Mouse (Mus musculus): Measurements from ENCODE around the gene Rnf207. TPM values are rescaled to one million over a fixed set of nuclear protein-coding genes. Genes with fewer than 3 reads are reported as not detected.

Gene Rnf207
- polyA plus RNA-seq, 1 experiment from 2014 or later = 0.23 TPM

DNA sequence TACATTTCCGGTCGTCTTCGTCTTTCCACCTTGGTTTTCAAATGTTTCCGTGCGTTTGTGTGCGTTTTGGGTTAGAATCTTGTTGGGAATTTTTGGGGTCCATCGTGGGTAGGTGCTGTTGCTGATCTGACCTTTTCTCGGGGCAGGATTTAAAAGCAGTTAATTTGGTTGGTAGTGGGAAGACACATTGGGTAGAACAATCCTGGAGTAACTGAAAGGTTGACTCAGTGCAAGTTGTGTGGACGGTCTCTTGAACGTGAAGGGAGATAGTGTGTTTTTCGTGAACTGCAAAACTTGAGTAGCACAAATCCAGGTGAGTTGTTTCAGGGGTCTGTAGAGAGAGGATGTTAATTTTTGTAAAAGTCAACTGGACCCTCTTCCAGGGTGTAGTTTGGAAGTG, 7.8 kb upstream of the Rnf207 start:
- peak overlapping the region; percentile 59 for H3K4me2 ChIP-seq (replicated peaks)
- H3K4me1 ChIP-seq = peaks cover 13% of the 10 kb centered on the region
- H3K4me3 ChIP-seq (replicated peaks) = peak overlapping the region; percentile 100
- H3K27me3 ChIP-seq = no peaks in the 10 kb centered on the region
- WGBS = under 1% methylated on average over 11 of the region's 11 CpGs
- no peak overlapping the region for H3K27ac ChIP-seq (replicated peaks)
- peaks cover 34% of the 10 kb centered on the region for H3K36me3 ChIP-seq
- no peaks in the 10 kb centered on the region for H3K9me3 ChIP-seq (replicated peaks)
- peak overlapping the region; percentile 97 for H3K9ac ChIP-seq
- no peak for ATAC-seq (ENCODE audit: insufficient number of reproducible peaks, low FRiP score, low TSS enrichment, low read depth)

- Histone ChIP-seq H3K9me3 (replicated peaks) (no peaks in the 10 kb centered on the region), H3K27ac (replicated peaks) (peak within 1 kb of the TSS; percentile 80), H3K4me2 (replicated peaks) (peak within 1 kb of the TSS; percentile 59), H3K36me3 (peaks cover 27% of the 10 kb centered on the region), H3K27me3 (no peaks in the 10 kb centered on the region), H3K9ac (peak within 1 kb of the TSS; percentile 97), H3K4me1 (peaks cover 13% of the 10 kb centered on the region), H3K4me3 (replicated peaks) (peak within 1 kb of the TSS; percentile 100)
- ATAC-seq (ENCODE audit: insufficient number of reproducible peaks, low FRiP score, low TSS enrichment, low read depth) = peak; percentile 96
- WGBS = under 1% methylated on average over 67 of the region's 70 CpGs
Observed at GRCm38 (mm10) chr4:152325574-152326411, 7.0 kb upstream of the Rnf207 start, which contains the start of gene Rpl22. TSS of gene Rpl22 (plus strand) at chr4:152325742.

DNA sequence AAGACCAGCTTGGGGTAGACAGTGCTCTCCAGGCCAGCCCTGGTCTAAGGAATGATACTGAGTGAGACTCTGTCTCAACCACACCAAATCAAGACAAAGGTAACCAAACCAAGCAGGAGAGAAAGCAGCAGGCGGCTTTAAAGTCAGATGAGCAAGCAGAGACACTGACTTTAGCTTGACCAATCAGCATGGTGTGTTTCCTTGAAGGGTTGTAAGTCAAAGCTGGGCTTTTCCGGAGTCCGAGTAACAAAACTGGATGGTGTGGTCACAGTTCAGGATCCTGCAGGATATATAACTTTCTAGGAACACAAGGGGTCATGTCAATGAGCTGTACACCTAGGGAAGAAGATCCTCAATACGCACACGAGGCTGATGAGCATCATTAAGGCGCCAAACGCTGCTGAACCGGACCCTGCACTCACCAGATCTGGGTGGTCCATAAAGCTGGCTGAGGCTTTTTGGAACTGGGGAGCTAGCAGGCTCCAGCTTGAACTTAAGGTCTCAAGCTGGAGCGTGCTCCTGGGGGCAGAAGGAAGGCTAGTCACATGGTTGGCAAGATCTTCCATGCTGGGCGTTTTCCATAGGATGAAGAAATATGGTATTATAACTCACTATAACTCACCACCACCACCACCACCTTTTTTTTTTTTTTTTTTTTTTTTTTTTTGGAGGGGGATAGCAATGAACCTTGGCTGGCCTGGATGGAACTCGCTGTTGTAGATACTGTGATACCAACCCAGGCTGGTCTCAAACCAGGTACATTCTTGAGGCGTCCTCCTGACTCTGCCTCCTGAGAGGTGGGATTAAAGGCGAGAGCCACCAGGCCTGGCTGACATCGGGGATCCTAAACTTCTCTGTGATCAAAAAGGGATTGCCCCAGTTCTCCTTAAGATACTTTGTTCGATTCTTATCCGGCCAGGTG, 6.1 kb upstream of the Rnf207 start:
- WGBS = 55% methylated on average over 16 of the region's 16 CpGs
- H3K9me3 ChIP-seq (replicated peaks) = no peaks in the 10 kb centered on the region
- ATAC-seq (ENCODE audit: insufficient number of reproducible peaks, low FRiP score, low TSS enrichment, low read depth) = peak; percentile 6; the same call in 1 of the 2 replicates
- H3K27ac ChIP-seq (replicated peaks) = no peak overlapping the region
- peak overlapping the region; percentile 42 for H3K4me2 ChIP-seq (replicated peaks)
- no peak overlapping the region for H3K9ac ChIP-seq
- peaks cover 18% of the 10 kb centered on the region for H3K36me3 ChIP-seq
- H3K4me1 ChIP-seq = peaks cover 13% of the 10 kb centered on the region
- no peaks in the 10 kb centered on the region for H3K27me3 ChIP-seq
- peak overlapping the region; percentile 100 for H3K4me3 ChIP-seq (replicated peaks)

DNA sequence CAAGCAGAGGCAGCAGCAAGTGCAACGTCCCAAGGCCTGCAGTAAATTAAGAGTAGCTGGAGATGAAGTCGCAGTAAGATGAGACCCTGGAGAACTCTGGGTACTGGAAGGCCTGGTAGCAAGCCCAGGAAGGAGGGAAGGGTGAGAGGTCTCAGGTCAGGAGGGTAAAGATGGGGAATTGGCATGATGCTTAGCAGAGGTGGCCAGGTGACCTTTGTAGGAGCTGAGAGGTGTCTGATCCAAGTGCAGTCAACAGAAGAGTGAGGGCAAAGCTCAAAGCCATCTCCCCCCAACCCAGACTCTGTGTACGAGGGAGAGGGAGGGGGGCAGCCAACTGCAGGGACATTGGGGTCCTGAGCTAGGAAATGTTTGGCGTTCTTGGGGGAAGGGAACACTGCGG, 2.7 kb upstream of the Rnf207 start:
- Histone ChIP-seq H3K27ac (replicated peaks) (no peak overlapping the region), H3K4me3 (replicated peaks) (no peak overlapping the region), H3K9me3 (replicated peaks) (no peaks in the 10 kb centered on the region), H3K9ac (no peak overlapping the region), H3K27me3 (peaks cover 26% of the 10 kb centered on the region), H3K4me1 (peaks cover 9% of the 10 kb centered on the region), H3K4me2 (replicated peaks) (no peak overlapping the region), H3K36me3 (no peaks in the 10 kb centered on the region)
- WGBS = 43% methylated on average over 5 of the region's 5 CpGs
- no peak for ATAC-seq (ENCODE audit: insufficient number of reproducible peaks, low FRiP score, low TSS enrichment, low read depth)

- no peak for ATAC-seq (ENCODE audit: insufficient number of reproducible peaks, low FRiP score, low TSS enrichment, low read depth)
- Histone ChIP-seq H3K4me2 (replicated peaks) (no peak overlapping the region), H3K4me3 (replicated peaks) (no peak overlapping the region), H3K9me3 (replicated peaks) (no peaks in the 10 kb centered on the region), H3K4me1 (peaks cover 33% of the 10 kb centered on the region), H3K9ac (no peak overlapping the region), H3K27ac (replicated peaks) (no peak overlapping the region), H3K27me3 (peaks cover 64% of the 10 kb centered on the region), H3K36me3 (no peaks in the 10 kb centered on the region)
- WGBS = 78% methylated on average over 6 of the region's 6 CpGs
Observed at GRCm38 (mm10) chr4:152317631-152318033, 1.2 kb downstream of the Rnf207 start.

- Histone ChIP-seq H3K4me2 (replicated peaks) (peak overlapping the region; percentile 45), H3K27me3 (peaks cover 84% of the 10 kb centered on the region), H3K36me3 (no peaks in the 10 kb centered on the region), H3K4me1 (peaks cover 41% of the 10 kb centered on the region), H3K4me3 (replicated peaks) (peak overlapping the region; percentile 28), H3K9ac (no peak overlapping the region), H3K9me3 (replicated peaks) (no peaks in the 10 kb centered on the region), H3K27ac (replicated peaks) (no peak overlapping the region)
- WGBS = 2% methylated on average over 43 of the region's 43 CpGs
- no peak for ATAC-seq (ENCODE audit: insufficient number of reproducible peaks, low FRiP score, low TSS enrichment, low read depth)
Observed at GRCm38 (mm10) chr4:152315498-152316213, 3.1 kb downstream of the Rnf207 start.

DNA sequence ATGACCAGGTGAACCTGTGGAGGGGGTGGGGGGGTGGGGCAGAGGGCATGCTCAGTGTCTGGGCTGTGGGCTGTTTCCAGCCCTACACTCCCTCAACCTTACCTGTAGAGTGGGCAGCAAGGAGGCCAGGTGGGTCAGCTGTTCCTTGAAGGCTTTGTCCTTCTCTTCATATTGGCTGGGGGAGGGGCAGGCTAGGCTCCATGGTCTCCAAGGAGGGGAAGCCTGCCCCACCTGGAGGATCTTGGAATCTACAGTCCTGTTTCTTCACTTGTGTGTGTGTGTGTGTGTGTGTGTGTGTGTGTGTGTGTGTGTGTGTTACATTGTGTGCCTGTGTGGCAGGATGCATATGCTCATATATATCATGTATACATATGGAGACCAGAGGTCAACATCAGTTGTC, 4.9 kb downstream of the Rnf207 start:
- Histone ChIP-seq H3K36me3 (peaks cover 2% of the 10 kb centered on the region; the same call in 1 of the 2 replicates), H3K27me3 (peaks cover 92% of the 10 kb centered on the region), H3K9ac (no peak overlapping the region), H3K4me1 (peaks cover 41% of the 10 kb centered on the region), H3K4me2 (replicated peaks) (peak overlapping the region; percentile 62; the same call in 1 of the 2 replicates), H3K4me3 (replicated peaks) (no peak overlapping the region; the same call in 1 of the 2 replicates), H3K27ac (replicated peaks) (no peak overlapping the region), H3K9me3 (replicated peaks) (no peaks in the 10 kb centered on the region)
- no peak for ATAC-seq (ENCODE audit: insufficient number of reproducible peaks, low FRiP score, low TSS enrichment, low read depth)

DNA sequence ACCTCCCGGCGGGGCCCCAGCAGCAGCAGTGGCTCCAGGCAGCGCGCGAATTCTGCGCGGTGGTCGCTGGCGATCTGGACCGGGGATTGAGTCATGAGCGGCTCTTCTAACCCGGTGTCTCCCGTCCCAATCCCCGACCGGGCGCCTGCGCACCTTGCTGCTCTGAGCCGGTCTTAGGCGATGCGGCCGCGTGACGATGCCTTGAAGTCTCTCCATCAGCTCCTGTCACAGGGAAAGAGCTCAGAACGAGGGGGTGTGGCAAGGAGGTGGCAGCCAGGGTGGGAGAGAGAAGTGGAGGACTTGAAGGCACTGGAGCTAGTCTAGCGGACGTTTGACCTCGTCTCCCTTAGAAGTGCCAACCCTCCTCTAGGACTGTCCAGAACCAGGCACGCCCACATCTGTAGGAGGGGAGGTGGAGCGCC, 5.6 kb downstream of the Rnf207 start:
- WGBS = under 1% methylated on average over 29 of the region's 29 CpGs
- peaks cover 3% of the 10 kb centered on the region; the same call in 1 of the 2 replicates for H3K36me3 ChIP-seq
- no peaks in the 10 kb centered on the region for H3K9me3 ChIP-seq (replicated peaks)
- peaks cover 34% of the 10 kb centered on the region for H3K4me1 ChIP-seq
- peaks cover 85% of the 10 kb centered on the region for H3K27me3 ChIP-seq
- no peak overlapping the region; the same call in 1 of the 2 replicates for H3K9ac ChIP-seq
- peak overlapping the region; percentile 37 for H3K4me3 ChIP-seq (replicated peaks)
- peak overlapping the region; percentile 62 for H3K4me2 ChIP-seq (replicated peaks)
- no peak overlapping the region for H3K27ac ChIP-seq (replicated peaks)
- ATAC-seq (ENCODE audit: insufficient number of reproducible peaks, low FRiP score, low TSS enrichment, low read depth) = no peak

DNA sequence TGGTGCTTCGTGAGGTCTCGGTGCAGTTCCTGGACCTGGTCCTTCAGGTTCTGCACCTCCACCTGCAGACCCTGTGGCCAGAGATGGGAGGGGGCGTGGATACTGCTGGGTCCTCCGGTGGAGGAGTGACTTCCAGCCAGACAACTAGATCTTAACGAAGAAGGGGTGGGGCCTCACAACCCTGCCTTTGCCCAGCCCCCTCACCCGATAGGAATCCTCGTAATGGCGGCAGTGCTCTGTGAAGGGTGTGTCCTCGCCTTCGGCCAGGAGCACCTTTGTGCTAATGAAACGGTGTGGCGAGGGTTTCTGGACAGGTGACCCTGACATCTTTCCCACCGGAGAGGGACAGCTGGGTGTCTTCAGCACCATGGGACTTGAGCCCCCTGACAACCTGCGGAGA, 6.6 kb downstream of the Rnf207 start:
- ATAC-seq (ENCODE audit: insufficient number of reproducible peaks, low FRiP score, low TSS enrichment, low read depth) = no peak
- no peak overlapping the region; the same call in none of the 2 replicates for H3K4me3 ChIP-seq (replicated peaks)
- peaks cover 75% of the 10 kb centered on the region for H3K27me3 ChIP-seq
- no peaks in the 10 kb centered on the region for H3K9me3 ChIP-seq (replicated peaks)
- H3K36me3 ChIP-seq = peaks cover 3% of the 10 kb centered on the region; the same call in 1 of the 2 replicates
- H3K9ac ChIP-seq = no peak overlapping the region
- 3% methylated on average over 14 of the region's 14 CpGs for WGBS
- no peak overlapping the region for H3K27ac ChIP-seq (replicated peaks)
- H3K4me1 ChIP-seq = peaks cover 33% of the 10 kb centered on the region
- peak overlapping the region; percentile 62; the same call in 1 of the 2 replicates for H3K4me2 ChIP-seq (replicated peaks)

GRCm38 (mm10) chr4:152307542-152307941, 11.3 kb downstream of the Rnf207 start:
- 74% methylated on average over 9 of the region's 9 CpGs for WGBS
- H3K36me3 ChIP-seq = peaks cover 33% of the 10 kb centered on the region
- ATAC-seq (ENCODE audit: insufficient number of reproducible peaks, low FRiP score, low TSS enrichment, low read depth) = no peak

More at GRCm38 (mm10) chr4:152307542-152307941, 11.3 kb downstream of the Rnf207 start:
- Histone ChIP-seq H3K9ac (no peak overlapping the region), H3K4me1 (peaks cover 8% of the 10 kb centered on the region), H3K27me3 (peaks cover 28% of the 10 kb centered on the region), H3K4me2 (replicated peaks) (no peak overlapping the region), H3K4me3 (replicated peaks) (no peak overlapping the region), H3K27ac (replicated peaks) (no peak overlapping the region), H3K9me3 (replicated peaks) (no peaks in the 10 kb centered on the region)

Measured in embryonic facial prominence, embryonic 15.5 days (tissue).